Mouse (Mus musculus) C2C12 (cell line): ENCODE results near the gene Coro6. TPM values are rescaled to one million over a fixed set of nuclear protein-coding genes. Genes with fewer than 3 reads are reported as not detected.

ENCODE experiments used
- H3K27me3 ChIP-seq: one replicate; pipeline ENCODE4 v1.6.1; 2011; ENCODE audit not compliant: control insufficient read depth, insufficient read depth, insufficient read length
- H3K36me3 ChIP-seq: one replicate; pipeline ENCODE4 v1.6.1; 2011; ENCODE audit not compliant: control insufficient read depth, insufficient read depth
- H3K4me3 ChIP-seq: one replicate; pipeline ENCODE4 v1.5.1; 2011; ENCODE audit warnings: mild to moderate bottlenecking, control low read depth; ENCODE audit not compliant: poor library complexity, insufficient read depth, severe bottlenecking
- H3K79me2 ChIP-seq: one replicate; pipeline ENCODE4 v1.6.1; 2011; ENCODE audit not compliant: control insufficient read depth, insufficient read depth
- H3K79me3 ChIP-seq: one replicate; pipeline ENCODE4 v1.6.1; 2011; ENCODE audit warnings: low read depth, control low read depth
- H3ac ChIP-seq: one replicate; pipeline ENCODE3; 2011; ENCODE audit warnings: low read depth; ENCODE audit not compliant: control insufficient read depth, insufficient read length
- CEBPB ChIP-seq: IDR thresholded peaks from one replicate; pipeline ENCODE4 v1.6.1; 2011; ENCODE audit warnings: low read depth, mild to moderate bottlenecking, control low read depth, moderate library complexity
- CTCF ChIP-seq: IDR thresholded peaks from one replicate; pipeline ENCODE4 v1.5.1; 2011; ENCODE audit not compliant: control insufficient read depth, insufficient read depth, insufficient read length
- FOSL1 ChIP-seq: IDR thresholded peaks from one replicate; pipeline ENCODE4 v1.8.0; 2011; ENCODE audit warnings: mild to moderate bottlenecking, low read length; ENCODE audit not compliant: poor library complexity, insufficient read depth, severe bottlenecking
- MAX ChIP-seq: IDR thresholded peaks from one replicate; pipeline ENCODE4 v1.6.1; 2011; ENCODE audit warnings: mild to moderate bottlenecking, control low read depth
- MYOD1 ChIP-seq: IDR thresholded peaks from one replicate; pipeline ENCODE4 v1.6.1; 2011; ENCODE audit warnings: low read depth; ENCODE audit not compliant: control insufficient read depth, insufficient read length
- MYOG ChIP-seq: IDR thresholded peaks from one replicate; pipeline ENCODE4 v1.6.1; 2011; ENCODE audit not compliant: control insufficient read depth, insufficient read length; ENCODE audit errors: extremely low read depth
- USF1 ChIP-seq: IDR thresholded peaks from one replicate; pipeline ENCODE4 v1.6.1; 2011; ENCODE audit warnings: low read depth, mild to moderate bottlenecking, control low read depth, moderate library complexity
- polyA plus RNA-seq: library from polyadenylated mRNA; unstranded; fragments of >200 nt; fragmentation: generic; extraction: Trizol; gene quantifications from one replicate; pipeline ENCODE4 v1.2.1, GENCODE M21; 2012; ENCODE audit warnings: missing spikeins

Gene Coro6
- polyA plus RNA-seq, 1 experiment, result 12.8 TPM

DNA sequence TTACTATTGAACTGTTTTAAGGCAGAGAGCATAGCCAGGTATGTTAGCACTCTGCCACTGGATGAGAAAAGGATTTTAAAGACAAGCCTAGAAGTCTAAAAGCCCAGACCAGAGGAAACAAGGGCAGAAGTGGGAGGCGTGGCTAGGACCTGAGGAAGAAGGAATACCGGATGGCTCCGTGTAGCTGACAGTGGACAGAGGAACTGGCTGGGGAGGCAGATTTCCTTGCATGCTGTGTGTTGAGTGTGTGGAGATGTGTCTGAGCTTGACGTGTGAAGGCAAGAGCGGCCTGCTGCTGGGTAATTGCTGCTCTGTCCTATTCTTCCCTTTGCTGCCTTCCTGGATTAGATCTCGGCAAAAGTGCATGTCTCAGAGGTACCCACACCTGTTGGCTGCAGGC is 40.3 kb downstream of the Coro6 start:
- no peak for TF ChIP-seq USF1
- no peak for TF ChIP-seq MYOG
- TF ChIP-seq FOSL1, result no peak
- TF ChIP-seq CEBPB, result no peak
- no peak for TF ChIP-seq MAX
- no peak for TF ChIP-seq CTCF
- TF ChIP-seq MYOD1, result no peak
- H3K36me3 ChIP-seq, result peaks cover 81% of the 10 kb centered on the region

GRCm38 (mm10) chr11:77503511-77503910 is 41.3 kb downstream of the Coro6 start:
- H3K79me2 ChIP-seq, result peaks cover 33% of the 10 kb centered on the region
- no peak overlapping the region for H3ac ChIP-seq
- peaks cover 87% of the 10 kb centered on the region for H3K36me3 ChIP-seq
- H3K27me3 ChIP-seq, result no peaks in the 10 kb centered on the region
- peaks cover 17% of the 10 kb centered on the region for H3K79me3 ChIP-seq
- TF ChIP-seq FOSL1, result no peak
- TF ChIP-seq MAX, result no peak
- TF ChIP-seq CEBPB, result no peak
- TF ChIP-seq USF1, result no peak
- no peak for TF ChIP-seq MYOG
- no peak for TF ChIP-seq MYOD1
- no peak for TF ChIP-seq CTCF
- H3K4me3 ChIP-seq, result no peak overlapping the region

More for the DNA sequence above, 40.3 kb downstream of the Coro6 start:
- H3K79me3 ChIP-seq, result peaks cover 26% of the 10 kb centered on the region
- H3K79me2 ChIP-seq, result peaks cover 44% of the 10 kb centered on the region
- H3K4me3 ChIP-seq, result no peak overlapping the region
- no peak overlapping the region for H3ac ChIP-seq
- no peaks in the 10 kb centered on the region for H3K27me3 ChIP-seq

DNA sequence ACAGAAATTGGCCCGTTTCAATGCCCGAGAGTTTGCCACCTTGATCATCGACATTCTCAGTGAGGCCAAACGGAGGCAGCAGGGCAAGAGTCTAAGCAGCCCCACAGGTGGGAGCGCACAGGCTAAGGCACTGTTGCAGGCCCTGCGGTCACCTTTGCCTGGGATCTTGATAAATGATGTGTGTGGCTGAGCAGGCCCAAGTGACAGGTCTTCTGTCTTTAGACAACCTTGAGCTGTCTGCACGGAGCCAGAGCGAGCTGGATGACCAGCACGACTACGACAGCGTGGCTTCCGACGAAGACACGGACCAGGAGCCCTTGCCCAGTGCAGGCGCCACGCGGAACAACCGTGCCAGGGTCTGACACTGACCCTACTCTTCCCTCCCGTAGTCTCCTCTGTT is 42.2 kb downstream of the Coro6 start:
- peaks cover 25% of the 10 kb centered on the region for H3K79me2 ChIP-seq
- H3ac ChIP-seq, result no peak overlapping the region
- no peaks in the 10 kb centered on the region for H3K27me3 ChIP-seq
- no peak overlapping the region for H3K4me3 ChIP-seq
- no peak for TF ChIP-seq MYOG
- no peak for TF ChIP-seq CTCF
- TF ChIP-seq USF1, result no peak
- TF ChIP-seq MYOD1, result no peak
- no peak for TF ChIP-seq MAX
- peaks cover 9% of the 10 kb centered on the region for H3K79me3 ChIP-seq
- H3K36me3 ChIP-seq, result peaks cover 91% of the 10 kb centered on the region

GRCm38 (mm10) chr11:77505291-77505980 is 43.2 kb downstream of the Coro6 start:
- Histone ChIP-seq H3K79me2 (peaks cover 16% of the 10 kb centered on the region), H3ac (no peak overlapping the region), H3K36me3 (peaks cover 90% of the 10 kb centered on the region), H3K4me3 (no peak overlapping the region), H3K27me3 (no peaks in the 10 kb centered on the region), H3K79me3 (peaks cover 9% of the 10 kb centered on the region)
- TF ChIP-seq MYOG (no peak), MYOD1 (no peak), CTCF (no peak), USF1 (no peak), MAX (no peak), CEBPB (no peak), FOSL1 (no peak)

GRCm38 (mm10) chr11:77506273-77506672 is 44.1 kb downstream of the Coro6 start:
- H3K27me3 ChIP-seq, result no peaks in the 10 kb centered on the region
- H3K79me3 ChIP-seq, result peaks cover 9% of the 10 kb centered on the region
- no peak overlapping the region for H3K4me3 ChIP-seq
- H3ac ChIP-seq, result no peak overlapping the region
- peaks cover 82% of the 10 kb centered on the region for H3K36me3 ChIP-seq
- TF ChIP-seq CTCF (no peak), MYOD1 (no peak), CEBPB (no peak), MYOG (no peak), USF1 (no peak), FOSL1 (no peak), MAX (no peak)
- peaks cover 9% of the 10 kb centered on the region for H3K79me2 ChIP-seq
